Mouse (Mus musculus) heart, postnatal 4 days (tissue): ENCODE results near the gene Gsap. TPM values are rescaled to one million over a fixed set of nuclear protein-coding genes. Genes with fewer than 3 reads are reported as not detected.
A peak's percentile ranks its signal among the peaks of the same experiment; 100 is the strongest.
"Not testable (repeated sequence)": the region's sequence is repeated elsewhere in the genome, so short reads cannot be mapped to it uniquely, and the experiment has no call there.

Source experiments
- DNase-seq: peaks from one replicate; pipeline ENCODE4 v3.0.0; 2021
- total RNA-seq, 2 experiments: library from RNA; stranded (reverse); gene quantifications; 2 replicates each; pipeline ENCODE4 v1.2.3; 2021

The Gsap gene
- total RNA-seq, 2 experiments from 2014 or later: 4.1 to 5.7 TPM

GRCm38 (mm10) chr5:21328560-21328959 is 142.5 kb downstream of the Gsap start:
- DNase-seq: no peak

DNA sequence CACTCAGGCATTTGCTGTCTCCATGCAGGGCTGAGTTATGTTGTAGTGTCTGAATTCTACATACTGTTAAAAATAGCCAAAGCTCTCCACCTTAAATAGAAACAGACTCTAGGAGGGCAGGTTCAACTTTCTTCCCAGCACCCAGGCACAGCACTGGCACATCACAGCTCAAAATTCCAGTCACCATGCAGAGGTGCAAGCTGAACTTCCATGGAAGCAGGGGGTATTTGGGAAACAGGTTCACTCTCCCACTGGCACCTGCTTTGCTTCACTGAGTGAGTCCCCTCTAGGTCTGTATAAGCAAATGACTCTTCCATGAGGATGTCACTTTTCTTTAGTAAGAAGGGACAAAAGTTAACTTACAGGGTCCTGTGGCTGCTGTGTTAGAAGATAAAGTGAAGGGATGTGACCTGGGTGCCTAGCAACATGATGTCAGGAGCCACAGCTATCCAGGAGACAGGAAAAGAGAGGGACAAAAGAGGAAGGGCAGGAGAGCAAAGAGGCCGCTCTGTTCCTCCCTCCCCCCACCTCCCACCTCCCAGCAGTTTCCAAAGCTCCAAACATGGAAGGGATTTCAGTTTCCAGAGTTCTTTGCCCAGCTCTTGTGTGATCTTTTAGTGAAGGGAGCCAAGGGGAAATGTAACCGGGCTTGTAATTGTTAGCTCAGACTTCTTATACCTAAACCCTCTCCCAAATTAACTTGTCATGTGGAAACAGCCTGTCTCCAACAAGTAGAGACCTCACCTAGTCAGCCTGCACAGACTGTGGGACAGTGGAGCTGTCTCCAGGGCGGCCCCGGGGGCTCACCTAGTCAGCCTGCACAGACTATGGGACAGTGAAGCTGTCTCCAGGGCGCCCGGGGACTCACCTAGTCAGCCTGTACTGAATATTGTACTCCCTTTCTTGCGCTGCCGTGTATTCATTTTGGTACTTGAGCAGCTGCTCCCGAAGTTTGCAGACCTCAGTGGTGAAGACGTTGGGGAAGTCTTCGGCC is 143.9 kb downstream of the Gsap start:
- peak; percentile 49 for DNase-seq

DNA sequence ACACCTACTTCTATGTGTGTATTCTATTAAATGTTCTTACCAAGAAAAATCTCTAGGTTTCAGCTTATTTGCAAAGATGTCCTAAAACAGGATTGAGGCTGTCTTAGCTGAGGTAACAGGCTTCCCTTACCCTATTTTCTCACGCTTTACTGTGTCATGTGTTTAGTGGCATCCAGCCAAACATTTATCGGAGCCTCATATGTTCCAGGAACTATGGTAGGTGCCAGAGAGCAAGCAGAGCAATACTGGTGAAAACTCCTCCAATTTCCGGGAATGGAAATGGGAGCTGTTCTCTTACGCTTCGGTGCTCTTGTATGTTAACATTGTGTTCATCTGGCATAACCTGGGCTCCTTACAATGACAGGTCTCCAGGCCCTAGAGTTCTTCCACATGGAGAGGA is 145.6 kb downstream of the Gsap start:
- peak; percentile 58 for DNase-seq

DNA sequence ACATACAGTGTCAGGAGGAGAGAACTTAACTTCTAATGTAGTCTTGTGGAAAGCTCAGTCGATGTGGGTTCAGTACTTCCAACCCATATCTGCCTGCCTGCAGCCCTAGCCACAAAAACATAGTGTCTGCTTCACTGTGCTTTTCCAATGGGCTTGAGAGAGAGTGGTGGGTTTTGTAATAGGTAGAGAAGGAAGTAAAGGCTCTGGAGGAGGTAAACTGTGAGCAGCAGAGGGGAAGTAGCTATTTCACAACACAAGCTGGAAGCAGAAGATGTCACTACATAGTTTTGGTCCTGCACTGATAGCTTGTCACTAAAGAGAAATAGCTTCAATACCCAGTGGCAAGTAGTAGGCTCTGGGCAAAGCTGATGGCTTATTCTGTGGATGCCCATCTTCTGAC is 146.1 kb downstream of the Gsap start:
- no peak for DNase-seq

GRCm38 (mm10) chr5:21342265-21342664 is 156.2 kb downstream of the Gsap start:
- DNase-seq: not testable (repeated sequence)

DNA sequence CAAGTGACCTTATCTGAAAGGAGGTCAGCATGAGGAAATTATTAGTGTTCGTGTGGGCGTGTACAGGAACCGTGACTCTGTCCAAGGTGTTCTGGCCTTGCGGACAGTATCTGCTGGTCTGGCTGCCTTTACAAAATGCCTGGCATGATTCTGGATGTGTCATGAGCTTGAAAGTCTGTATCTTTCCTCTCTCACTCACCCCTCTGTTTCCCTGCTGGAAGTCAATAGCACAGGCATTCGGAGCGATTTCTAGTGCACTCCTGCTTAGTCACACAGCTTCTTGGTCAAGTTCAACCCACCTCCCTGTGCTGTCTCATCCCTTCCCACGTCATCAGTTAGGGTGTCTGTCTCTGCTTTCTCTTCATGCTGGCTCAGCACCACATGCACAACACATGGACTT is 162.3 kb downstream of the Gsap start:
- DNase-seq: no peak

- DNase-seq: no peak
Measured at GRCm38 (mm10) chr5:21351678-21352077, 165.6 kb downstream of the Gsap start.

- DNase-seq: no peak
Measured at GRCm38 (mm10) chr5:21358648-21359047, 172.6 kb downstream of the Gsap start.

- no peak for DNase-seq
Measured at GRCm38 (mm10) chr5:21363343-21363742, 177.3 kb downstream of the Gsap start.

Other genes starting within 250 kb of the Gsap start
- 10 to 100 TPM; 21.0 to 21.1 TPM for gene Rsbn1l, start 229.9 kb upstream of the Gsap start, total RNA-seq
- 10 to 100 TPM; 50.0 to 53.0 TPM for gene Ptpn12, start 130.3 kb upstream of the Gsap start, total RNA-seq
- gene Fgl2, start 186.4 kb downstream of the Gsap start, total RNA-seq: 10 to 100 TPM; 49.3 to 50.0 TPM
- gene Ccdc146, start 238.4 kb downstream of the Gsap start, total RNA-seq: 1 to 10 TPM; 3.6 to 3.9 TPM
- gene Fam185a, start 238.7 kb downstream of the Gsap start, total RNA-seq: 1 to 10 TPM; 7.7 to 8.6 TPM